Mouse (Mus musculus) erythroid progenitor cell, adult 5-6 weeks (primary cell): ENCODE results near the gene C1qtnf12. TPM values are rescaled to one million over a fixed set of nuclear protein-coding genes. Genes with fewer than 3 reads are reported as not detected.

Experiments
- ATAC-seq: replicated peaks from 2 replicates; pipeline ENCODE4 v1.8.0; 2016; ENCODE audit warnings: moderate number of reproducible peaks, mild to moderate bottlenecking, moderate TSS enrichment, inconsistent platforms; ENCODE audit not compliant: poor library complexity, low FRiP score, severe bottlenecking
- total RNA-seq, 2 experiments: library from RNA; stranded (forward) in 1 of 2; stranded (reverse) in 1 of 2; fragments of 150-400 nt in 1 of 2; fragments of 186-747, 209-891 nt in 1 of 2; gene quantifications; 2 replicates each; pipeline versions ENCODE4 v1.2.3 to v1.2.4; 2015 to 2017; ENCODE audit warnings: low replicate concordance in 2 of 2

Gene C1qtnf12
- 132 and 160 TPM in 2 replicates for total RNA-seq (2015; ENCODE audit: low replicate concordance)
- total RNA-seq (2017; ENCODE audit: low replicate concordance), result 31.2 and 41.1 TPM in 2 replicates

DNA sequence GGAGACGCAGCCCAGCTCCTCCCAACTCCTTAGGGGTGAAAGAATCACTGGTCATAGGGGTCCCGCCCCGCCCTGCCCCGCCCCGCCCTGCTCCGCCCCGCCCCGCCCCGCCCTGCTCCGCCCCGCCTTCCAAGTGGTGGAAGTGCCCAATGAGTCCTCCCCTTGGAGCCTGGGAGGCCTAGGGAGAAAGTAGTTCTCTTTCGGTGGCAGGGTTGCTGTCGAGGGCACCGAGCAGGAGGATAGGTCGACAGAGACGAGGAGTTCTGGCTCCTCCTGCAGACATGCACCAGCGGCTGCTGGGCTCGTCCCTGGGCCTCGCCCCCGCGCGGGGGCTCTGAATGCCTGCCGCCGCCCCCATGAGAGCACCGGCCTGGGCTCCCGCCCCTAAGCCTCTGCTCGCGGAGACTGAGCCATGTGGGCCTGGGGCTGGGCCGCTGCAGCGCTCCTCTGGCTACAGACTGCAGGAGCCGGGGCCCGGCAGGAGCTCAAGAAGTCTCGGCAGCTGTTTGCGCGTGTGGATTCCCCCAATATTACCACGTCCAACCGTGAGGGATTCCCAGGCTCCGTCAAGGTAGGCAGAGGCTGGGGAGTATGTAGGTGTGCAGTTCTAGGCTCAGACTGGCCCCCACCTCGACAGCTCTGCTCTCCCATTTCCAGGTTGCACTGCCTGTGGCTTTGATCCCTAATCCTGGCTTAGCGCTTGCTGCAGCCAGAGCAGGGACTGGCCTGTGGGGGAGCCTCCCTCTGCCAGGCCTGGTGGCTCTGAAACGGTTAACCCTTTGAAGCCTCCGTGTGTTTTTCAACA is at the start of gene C1qtnf12:
Gene C1qtnf12 (plus strand): TSS at position 152 of the 805 bp plus-strand sequence.
- peak; percentile 44 for ATAC-seq

DNA sequence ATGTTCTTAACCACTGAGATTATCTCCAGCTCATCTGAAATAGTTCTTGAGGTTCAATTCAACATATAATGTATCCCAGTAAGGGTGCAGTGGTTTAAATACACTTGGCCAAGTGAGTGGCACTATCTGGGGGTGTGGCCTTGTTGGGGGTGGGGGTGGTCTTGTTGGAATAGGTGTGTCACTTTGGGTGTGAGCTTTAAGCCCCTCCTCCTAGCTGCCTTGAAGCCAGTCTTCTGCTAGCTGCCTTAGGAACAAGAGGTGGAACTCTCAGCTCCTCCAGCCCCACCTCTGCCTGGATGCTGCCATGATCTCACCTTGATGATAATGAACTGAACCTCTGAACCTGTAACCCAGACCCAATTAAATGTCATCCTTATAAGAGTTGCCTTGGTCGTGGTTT is 30.1 kb upstream of the C1qtnf12 start:
- ATAC-seq, result no peak

DNA sequence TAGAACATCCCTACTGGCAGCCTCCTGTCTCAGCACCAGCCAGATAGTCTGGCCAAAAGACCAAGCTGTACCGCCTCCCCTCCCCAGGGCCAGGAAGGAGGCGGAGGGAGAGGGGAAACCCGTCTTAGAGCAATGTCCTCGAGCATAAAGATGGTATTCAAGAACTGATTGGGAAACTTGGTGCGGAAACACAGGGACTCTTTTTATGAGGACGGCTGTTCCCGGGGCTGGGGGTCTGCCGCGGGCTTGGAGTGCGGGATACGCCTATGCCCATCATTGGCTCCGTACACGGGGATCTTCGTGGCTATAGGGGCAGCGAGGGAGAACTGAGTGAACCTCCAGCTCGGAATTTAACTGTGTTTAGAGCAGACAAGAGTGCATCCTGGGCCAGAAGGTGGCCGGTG is 19.1 kb upstream of the C1qtnf12 start:
- peak; percentile 20 for ATAC-seq

DNA sequence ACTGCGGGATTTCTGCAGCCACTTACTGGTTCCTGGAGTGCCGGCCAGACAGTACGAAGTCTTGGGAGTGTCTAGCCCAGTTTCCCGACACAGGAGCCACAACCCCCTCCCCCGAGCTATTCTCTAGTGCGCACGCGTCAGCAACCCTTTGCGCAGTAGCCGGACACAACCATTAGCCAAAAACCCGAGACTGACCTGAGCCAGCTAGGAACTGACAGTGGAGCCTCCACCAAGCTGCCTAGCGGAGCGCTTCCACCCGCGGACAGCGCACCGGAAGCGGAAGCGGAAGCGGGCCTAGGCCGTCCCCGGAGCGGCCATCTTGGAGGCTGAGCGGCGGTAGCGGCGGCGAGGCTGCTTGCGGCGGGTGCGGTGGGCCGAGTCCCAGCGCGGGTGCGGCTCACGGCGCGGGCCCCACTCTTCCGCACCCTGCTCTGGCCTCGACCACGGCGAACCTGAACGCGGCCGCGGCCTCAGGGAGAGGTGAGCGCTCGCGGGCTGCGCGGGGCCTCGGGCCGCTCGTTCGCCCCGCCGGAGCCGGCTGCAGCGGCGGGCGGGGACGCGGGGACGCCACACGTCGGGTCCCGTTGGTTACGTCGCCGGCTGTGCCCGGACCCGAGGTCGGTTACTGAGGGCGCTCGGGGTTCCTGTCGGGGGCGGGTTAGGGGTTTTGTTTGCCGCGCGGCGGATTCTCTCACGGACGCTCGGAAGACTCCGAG is 18.4 kb upstream of the C1qtnf12 start, which contains the start of gene Ube2j2:
Gene Ube2j2 (plus strand): TSS at position 298 of the 716 bp plus-strand sequence.
- peak; percentile 98 for ATAC-seq

DNA sequence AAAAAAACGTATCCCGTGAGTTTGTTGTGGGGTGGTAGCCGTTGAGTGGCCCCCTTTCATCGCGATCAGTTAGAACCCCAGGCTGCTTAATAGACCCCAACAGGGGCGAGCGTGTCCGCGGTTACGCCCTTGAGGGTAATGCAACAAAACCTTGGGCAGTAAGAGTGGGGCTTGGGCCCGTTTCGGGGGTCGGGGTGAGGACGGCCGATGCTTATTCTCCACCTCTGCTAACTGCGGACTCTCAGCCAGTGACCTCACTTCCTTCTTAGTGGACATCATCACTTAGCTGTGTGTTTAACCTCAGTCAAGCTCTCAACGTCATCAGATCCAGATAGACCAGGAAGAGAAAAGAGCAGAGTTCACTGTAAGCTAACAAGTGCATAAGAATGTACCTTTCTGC is 17.8 kb upstream of the C1qtnf12 start:
- ATAC-seq, result no peak

DNA sequence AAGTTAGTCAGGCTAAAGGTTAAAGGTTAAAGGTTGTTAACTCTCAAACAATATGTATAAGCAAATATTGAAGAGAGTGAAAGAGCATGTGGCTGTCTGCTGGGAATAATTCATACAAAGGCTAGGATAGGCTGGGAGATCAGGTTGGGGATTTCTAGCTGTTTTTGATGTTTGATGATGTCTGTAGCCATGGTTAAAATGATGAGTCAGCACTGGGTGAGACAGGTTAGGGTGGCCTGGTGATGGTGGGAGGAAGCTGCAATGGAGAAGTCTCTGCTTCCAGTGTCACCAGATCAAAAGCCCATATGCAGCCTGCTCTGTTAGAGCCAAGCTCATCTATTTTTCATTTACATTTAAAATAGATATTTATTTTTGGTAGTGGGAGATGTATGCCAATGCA is 15.0 kb upstream of the C1qtnf12 start:
- ATAC-seq, result no peak

DNA sequence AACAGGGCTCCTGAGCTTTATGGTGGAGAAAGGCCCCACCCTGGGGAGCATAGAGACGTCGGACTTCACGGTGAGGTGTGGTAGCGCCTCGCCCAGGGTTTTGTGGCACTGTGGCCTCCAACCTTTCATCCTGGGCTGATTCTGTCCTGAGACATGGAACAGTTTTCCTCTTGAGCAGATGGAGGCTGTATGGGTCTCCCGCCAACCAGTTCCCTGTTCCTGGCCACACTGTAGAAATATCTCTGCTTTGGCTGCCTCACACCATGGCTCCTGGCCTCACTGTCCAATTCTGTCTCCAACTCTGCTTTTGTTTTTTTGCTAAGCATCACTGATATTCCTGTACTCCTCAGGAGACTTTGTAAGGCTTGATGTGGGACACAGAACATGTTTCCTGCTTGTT is 6.6 kb upstream of the C1qtnf12 start:
- no peak for ATAC-seq

DNA sequence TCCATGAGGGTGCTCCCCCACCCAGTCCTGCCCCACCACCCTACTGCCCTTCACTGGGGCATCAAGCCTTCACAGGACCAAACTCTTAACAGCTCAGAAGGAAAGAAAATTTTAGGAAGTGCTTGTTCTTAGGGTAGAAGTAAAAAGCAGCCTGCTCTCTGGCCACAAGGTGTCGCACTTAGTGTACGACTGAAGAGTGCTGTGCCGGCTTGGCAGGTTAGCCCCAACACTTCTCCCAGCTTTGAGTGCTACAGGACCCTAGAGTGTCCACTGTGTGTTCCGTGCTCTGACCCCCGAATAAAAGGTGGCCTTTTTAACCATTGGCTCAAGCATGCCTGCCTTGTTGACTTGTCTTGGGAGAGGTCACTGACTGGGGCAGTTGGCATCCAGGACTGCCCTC is 2.8 kb upstream of the C1qtnf12 start:
- peak; percentile 57 for ATAC-seq

DNA sequence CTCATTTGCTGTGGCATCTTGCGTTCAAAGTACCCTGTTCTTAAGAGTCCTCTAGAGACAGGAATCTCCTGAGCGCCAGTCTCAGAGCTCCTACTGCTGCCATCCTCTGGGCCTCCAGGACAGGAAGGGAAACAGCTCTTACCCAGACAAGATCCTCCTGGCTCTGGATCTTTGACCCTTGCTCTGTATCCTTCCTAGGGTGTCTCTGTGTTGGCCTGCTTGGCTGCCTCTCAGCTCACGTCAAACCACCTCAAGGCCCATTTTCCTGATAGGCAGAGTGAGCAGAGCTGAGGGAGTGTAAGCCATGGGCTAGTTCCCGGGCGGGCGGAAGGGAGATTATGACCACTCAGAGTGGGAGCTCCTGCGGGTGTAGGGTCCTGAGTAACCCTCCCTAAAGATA is 988 bp downstream of the C1qtnf12 start:
- ATAC-seq, result peak; percentile 44

DNA sequence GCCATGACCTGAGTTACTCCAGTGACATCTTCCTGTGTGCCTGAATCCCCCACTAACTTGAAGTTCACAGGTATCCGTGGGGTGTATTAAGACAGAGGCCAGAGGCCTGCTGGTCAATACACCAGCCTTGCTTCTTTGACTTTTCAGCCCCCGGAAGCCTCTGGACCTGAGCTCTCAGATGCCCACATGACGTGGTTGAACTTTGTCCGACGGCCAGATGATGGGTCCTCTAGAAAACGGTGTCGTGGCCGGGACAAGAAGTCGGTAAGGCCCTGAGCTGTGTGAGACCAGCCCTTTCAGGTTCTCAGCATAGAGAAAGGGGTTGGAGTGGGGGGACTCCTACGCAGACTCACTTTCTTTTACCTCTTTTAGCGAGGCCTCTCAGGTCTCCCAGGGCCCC is 2.3 kb downstream of the C1qtnf12 start:
- no peak for ATAC-seq

DNA sequence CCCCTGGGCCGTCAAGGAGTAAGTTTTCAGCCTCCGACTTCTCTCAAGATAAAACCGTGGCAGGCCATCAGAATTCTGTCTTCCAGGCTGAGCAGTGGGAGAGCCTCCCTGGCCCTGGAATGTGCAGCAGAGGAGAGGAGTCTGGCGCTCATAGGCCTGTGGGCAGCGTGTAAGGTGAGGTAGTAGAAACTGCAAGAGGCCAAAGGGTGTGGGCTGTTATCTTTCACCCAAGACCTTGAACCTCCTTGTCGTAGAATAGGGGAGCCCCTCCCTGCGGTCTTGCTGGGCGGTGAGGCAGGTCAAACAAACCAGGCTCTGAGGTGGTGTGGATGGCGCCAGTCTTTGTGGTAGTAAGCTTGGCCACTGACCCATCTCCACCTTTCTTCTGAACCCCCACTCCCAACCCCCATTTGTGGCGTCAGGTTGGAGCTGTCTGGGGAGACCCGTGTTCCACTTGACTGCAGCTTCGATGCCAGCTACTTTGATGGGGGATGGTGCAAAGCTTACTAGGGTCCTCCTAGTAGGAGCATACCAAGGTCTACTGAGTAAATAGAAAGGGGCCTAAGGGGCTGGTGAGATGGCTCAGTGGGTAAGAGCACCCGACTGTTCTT is 7.0 kb downstream of the C1qtnf12 start:
- ATAC-seq, result peak; percentile 77

DNA sequence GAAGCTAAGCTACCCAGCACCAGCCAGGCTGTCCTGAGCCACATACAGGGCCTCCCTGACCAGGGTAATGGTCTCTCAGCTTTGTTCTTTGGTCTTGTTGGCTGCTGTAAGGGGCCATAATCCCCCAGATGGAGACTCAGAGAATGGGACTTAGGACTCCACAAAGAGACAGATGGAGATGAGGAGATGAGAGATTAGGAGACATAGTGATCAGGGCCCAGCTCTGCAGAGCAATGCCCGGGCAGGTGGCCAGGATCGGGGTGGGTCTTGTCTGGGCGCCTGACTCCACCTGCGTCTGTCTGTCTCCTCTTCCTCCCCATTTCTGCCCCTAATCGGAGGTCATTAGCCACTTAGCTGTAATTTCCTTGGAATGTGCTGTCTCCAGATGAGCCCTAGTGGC is 8.2 kb downstream of the C1qtnf12 start:
- ATAC-seq, result 0 out of 2 replicates have a peak, but pooled peaks have one; percentile 44

DNA sequence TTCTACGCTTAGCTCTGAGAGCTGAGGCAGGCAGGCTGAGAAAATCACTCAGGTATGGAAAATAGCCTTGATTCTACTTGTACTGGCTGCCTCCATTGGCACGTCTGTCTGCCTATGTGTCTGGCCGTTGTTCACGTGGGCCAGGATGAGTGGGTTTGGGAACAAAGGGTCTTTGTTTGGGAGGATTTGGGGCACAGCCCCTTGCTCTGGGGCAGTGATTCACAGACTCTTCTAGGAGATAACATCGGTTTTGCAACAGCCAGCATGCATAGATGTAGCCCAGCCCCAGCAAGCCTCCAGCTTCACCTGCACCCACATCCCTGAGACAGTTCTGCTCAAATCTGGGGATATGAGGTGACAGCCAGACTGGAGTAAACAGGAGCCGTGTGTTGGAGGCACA is 10.5 kb downstream of the C1qtnf12 start:
- no peak for ATAC-seq

DNA sequence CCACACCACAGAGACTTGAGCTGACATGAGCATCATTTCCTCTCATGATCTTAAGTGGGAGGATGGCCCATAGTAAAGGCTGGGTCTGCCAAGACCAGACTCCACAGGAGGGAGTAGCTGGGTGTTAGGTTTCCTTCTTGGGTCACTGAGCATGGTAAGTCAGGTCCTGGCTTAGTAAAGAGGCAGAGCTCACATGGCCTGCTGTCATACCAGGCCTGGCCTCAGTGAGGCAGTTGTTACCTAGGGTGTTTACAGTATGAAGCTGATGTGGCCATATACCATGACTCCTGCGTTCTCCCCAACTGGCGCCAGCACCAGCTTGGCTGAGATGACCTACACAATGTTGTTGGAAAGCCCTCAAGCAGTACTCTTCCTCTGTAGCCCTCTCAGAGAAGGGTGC is 11.1 kb downstream of the C1qtnf12 start:
- no peak for ATAC-seq

DNA sequence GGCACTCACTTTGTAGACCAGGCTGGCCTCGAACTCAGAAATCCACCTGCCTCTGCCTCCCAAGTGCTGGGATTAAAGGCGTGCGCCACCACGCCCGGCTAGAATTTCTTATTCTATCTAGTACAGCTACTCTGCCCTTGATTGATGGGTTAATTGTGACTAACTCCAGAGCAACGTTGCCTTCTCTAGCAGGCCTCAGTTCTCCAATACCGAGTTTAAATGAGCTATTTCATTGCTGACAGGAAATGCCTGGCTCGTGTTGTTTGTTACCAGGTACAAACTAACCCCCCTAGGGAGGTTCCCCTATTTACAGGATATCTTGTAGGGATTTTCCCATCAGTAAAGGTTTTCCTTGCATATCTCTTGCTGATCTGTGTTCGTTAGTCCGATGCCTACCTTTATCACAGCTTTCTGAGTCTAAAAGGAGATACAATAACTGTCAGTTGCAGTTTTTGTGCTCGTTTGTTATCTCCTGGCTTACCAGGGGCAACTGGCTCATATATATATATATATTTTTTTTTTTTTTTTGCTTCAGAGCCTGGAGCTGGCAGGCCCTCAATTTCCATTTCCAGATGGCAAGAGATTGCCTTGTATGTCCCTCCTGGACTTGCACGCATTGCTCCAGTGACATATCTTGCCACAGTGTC is 19.4 kb downstream of the C1qtnf12 start:
- ATAC-seq, result no peak

DNA sequence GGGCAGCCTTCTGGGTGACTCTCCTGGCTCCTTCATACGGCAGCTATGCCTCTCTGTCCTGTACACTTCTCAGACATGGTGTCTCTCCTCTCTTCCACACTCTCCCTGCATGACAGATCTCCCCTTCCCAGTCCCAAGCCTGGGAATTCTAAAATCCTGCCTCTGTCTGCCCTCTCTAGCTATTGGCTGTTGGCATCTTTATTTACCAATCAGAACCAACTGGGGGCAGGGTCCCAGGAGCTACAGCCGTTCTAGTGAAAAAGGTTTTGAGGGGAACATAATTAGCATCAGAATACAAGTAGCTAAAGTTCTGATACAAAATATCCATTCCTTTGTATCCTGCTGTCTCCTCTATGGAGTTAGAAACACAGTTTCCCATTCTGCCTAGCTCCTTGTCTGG is 21.7 kb downstream of the C1qtnf12 start:
- 0 out of 2 replicates have a peak, but pooled peaks have one; percentile 47 for ATAC-seq

DNA sequence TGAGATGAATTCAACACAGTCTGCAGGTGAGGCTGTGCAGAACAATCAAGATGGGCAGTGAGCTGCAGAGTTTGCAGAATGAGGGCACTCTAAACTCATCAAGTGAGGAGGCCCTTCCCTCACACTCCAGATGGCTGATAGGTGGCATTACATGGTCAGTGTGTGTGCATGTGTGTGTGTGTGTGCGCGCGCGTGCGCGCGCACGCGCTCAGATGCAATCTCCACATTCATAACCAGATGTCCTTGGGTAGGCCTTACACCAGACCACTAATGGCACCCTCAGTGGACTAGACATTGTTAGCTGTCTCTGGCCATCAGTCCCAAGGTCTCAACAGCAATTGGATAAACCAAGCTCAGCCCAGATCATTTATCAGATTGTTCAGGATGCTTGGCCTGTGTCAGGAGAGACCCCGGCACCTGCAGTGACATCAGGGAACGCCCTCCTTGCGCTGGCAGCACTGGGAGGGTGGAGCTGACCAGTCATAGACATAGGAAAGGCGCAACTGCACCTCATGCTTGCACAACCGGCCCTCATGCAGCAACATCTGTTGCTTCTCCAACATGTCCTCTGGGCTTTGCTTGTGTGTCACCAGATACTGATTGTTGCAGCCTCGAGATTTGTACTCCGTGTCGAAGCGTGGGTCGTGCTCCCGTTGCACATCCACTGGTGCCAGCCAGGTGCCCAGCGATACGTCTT is 29.2 kb downstream of the C1qtnf12 start:
- no peak for ATAC-seq

DNA sequence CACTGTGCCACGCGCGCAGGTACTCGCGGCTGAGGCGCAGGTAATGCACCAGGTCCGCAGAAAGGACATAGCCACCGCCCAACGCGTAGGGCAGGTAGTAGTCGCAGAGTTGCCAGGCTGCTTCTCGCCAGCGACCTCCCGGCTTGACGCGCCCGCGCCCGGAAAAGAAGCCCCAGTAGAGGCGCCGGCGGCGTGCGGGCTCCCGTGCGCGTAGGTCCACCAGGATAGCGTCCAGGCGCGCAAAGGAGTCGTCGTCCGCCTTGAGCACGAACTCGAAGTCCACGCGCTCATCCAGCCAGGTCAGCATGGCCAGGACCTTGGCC is 29.8 kb downstream of the C1qtnf12 start:
- ATAC-seq, result no peak

DNA sequence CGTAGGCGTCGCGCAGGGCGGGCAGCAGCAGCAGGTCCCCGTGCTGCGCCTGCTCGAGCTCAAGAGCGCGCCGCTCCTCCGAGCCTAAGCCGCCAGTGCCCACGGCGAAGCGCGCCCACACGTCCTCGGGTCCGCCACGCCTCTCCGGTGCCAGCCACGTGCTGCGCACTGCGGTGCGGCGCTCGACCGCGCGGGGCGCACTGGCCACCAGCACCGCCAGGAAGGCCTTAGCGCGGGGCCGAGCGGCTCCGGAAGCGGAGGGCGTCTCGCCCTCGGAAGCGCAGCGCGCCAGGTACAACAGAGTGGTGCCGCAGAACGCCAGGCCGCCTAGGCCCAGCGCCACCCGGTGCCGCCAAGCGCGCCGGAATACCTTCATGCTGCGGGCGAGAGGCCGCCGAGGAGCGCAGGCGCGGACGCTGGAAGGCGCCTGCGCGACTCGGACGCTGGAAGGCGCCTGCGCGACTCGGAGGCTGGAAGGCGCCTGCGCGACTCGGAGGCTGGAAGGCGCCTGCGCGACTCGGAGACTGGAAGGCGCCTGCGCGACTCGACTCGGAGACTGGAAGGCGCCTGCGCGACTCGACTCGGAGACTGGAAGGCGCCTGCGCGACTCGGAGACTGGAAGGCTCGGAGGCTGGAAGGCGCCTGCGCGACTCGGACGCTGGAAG is 30.3 kb downstream of the C1qtnf12 start, which contains the start of the genes B3galt6 and Sdf4:
Gene B3galt6 (minus strand): TSS at position 409 of the 665 bp plus-strand sequence.
Gene Sdf4 (plus strand): TSS at position 632 of the 665 bp plus-strand sequence.
- peak; percentile 83 for ATAC-seq
